Mouse (Mus musculus) macrophage (primary cell): Measurements from ENCODE around the gene Asap3. TPM values are rescaled to one million over a fixed set of nuclear protein-coding genes. Genes with fewer than 3 reads are reported as not detected.

ENCODE experiments used
- H3K27ac ChIP-seq: fragments of 350-480 bp; formaldehyde crosslinking; 2 replicates; pipeline ENCODE4 v1.9.0; 2021
- H3K36me3 ChIP-seq: fragments of 350-480 bp; formaldehyde crosslinking; 2 replicates; pipeline ENCODE4 v1.9.0; 2021; ENCODE audit errors: inconsistent target
- H3K4me3 ChIP-seq: fragments of 350-480 bp; formaldehyde crosslinking; 2 replicates; pipeline ENCODE4 v1.9.0; 2021; ENCODE audit errors: inconsistent target
- H3K79me2 ChIP-seq: fragments of 350-480 bp; formaldehyde crosslinking; 2 replicates; pipeline ENCODE4 v1.9.0; 2021; ENCODE audit errors: inconsistent target
- WGBS: methylation state at CpG from one replicate; pipeline ENCODE4 v1.1.7; 2026; ENCODE audit warnings: inconsistent platforms; ENCODE audit not compliant: missing documents; 5-methylcytosine and 5-hydroxymethylcytosine counted together
- polyA plus RNA-seq: library from polyadenylated mRNA; stranded (reverse); fragments of 250-400 nt; gene quantifications from 3 replicates; pipeline ENCODE4 v1.2.4, GENCODE M21; 2018; ENCODE audit warnings: inconsistent platforms

Asap3 gene
- polyA plus RNA-seq, 1 experiment from 2014 or later: 0.04 TPM

- H3K27ac ChIP-seq: no peak overlapping the region
- no peak overlapping the region for H3K4me3 ChIP-seq
- H3K79me2 ChIP-seq: peaks cover under 1% of the 10 kb centered on the region; the same call in 1 of the 2 replicates
- no peaks in the 10 kb centered on the region for H3K36me3 ChIP-seq
- 93% methylated on average over 7 of the region's 8 CpGs for WGBS
Observed at GRCm38 (mm10) chr4:136281097-136281496, 74.9 kb downstream of the Asap3 start.

GRCm38 (mm10) chr4:136281611-136282010, 75.4 kb downstream of the Asap3 start:
- WGBS: 88% methylated on average over 9 of the region's 9 CpGs
- H3K27ac ChIP-seq: no peak overlapping the region
- H3K36me3 ChIP-seq: no peaks in the 10 kb centered on the region
- peaks cover 6% of the 10 kb centered on the region for H3K79me2 ChIP-seq
- H3K4me3 ChIP-seq: no peak overlapping the region

GRCm38 (mm10) chr4:136282621-136283480, 76.7 kb downstream of the Asap3 start:
- Histone ChIP-seq H3K4me3 (no peak overlapping the region), H3K27ac (no peak overlapping the region), H3K36me3 (peaks cover 4% of the 10 kb centered on the region; the same call in 1 of the 2 replicates), H3K79me2 (peaks cover 18% of the 10 kb centered on the region)
- 88% methylated on average over 10 of the region's 10 CpGs for WGBS

GRCm38 (mm10) chr4:136283783-136284182, 77.6 kb downstream of the Asap3 start:
- H3K27ac ChIP-seq: no peak overlapping the region
- peaks cover 13% of the 10 kb centered on the region for H3K36me3 ChIP-seq
- 73% methylated on average over 2 of the region's 2 CpGs for WGBS
- H3K79me2 ChIP-seq: peaks cover 27% of the 10 kb centered on the region
- no peak overlapping the region for H3K4me3 ChIP-seq

- peak within 1 kb of the TSS; percentile 66 for H3K27ac ChIP-seq
- H3K4me3 ChIP-seq: peak within 1 kb of the TSS; percentile 95
- 66% methylated on average over 5 of the region's 5 CpGs for WGBS
- H3K79me2 ChIP-seq: peaks cover 27% of the 10 kb centered on the region
- peaks cover 20% of the 10 kb centered on the region for H3K36me3 ChIP-seq
Observed at GRCm38 (mm10) chr4:136284455-136284854, 78.3 kb downstream of the Asap3 start, which contains the start of gene Zfp46. Gene Zfp46 (plus strand): TSS chr4:136284683.

GRCm38 (mm10) chr4:136284891-136285290, 78.7 kb downstream of the Asap3 start:
- Histone ChIP-seq H3K27ac (peak overlapping the region; percentile 66), H3K36me3 (peaks cover 24% of the 10 kb centered on the region), H3K79me2 (peaks cover 27% of the 10 kb centered on the region), H3K4me3 (peak overlapping the region; percentile 95)
- 65% methylated on average over 6 of the region's 6 CpGs for WGBS

- Histone ChIP-seq H3K27ac (peak overlapping the region; percentile 66), H3K36me3 (peaks cover 27% of the 10 kb centered on the region), H3K4me3 (peak overlapping the region; percentile 95), H3K79me2 (peaks cover 27% of the 10 kb centered on the region)
- WGBS: under 1% methylated on average over 25 of the region's 25 CpGs
Observed at GRCm38 (mm10) chr4:136285348-136285810, 79.2 kb downstream of the Asap3 start.

- Histone ChIP-seq H3K36me3 (peaks cover 30% of the 10 kb centered on the region), H3K27ac (peak overlapping the region; percentile 66), H3K4me3 (peak overlapping the region; percentile 95), H3K79me2 (peaks cover 27% of the 10 kb centered on the region)
- WGBS: 3% methylated on average over 29 of the region's 29 CpGs
Observed at GRCm38 (mm10) chr4:136285811-136286371, 79.7 kb downstream of the Asap3 start.

GRCm38 (mm10) chr4:136289918-136290780, 84.0 kb downstream of the Asap3 start:
- Histone ChIP-seq H3K36me3 (peaks cover 59% of the 10 kb centered on the region), H3K79me2 (peaks cover 27% of the 10 kb centered on the region), H3K4me3 (no peak overlapping the region), H3K27ac (no peak overlapping the region)
- 94% methylated on average over 54 of the region's 66 CpGs for WGBS

GRCm38 (mm10) chr4:136290781-136291595, 84.8 kb downstream of the Asap3 start:
- Histone ChIP-seq H3K79me2 (peaks cover 27% of the 10 kb centered on the region), H3K4me3 (no peak overlapping the region), H3K27ac (no peak overlapping the region), H3K36me3 (peaks cover 59% of the 10 kb centered on the region)
- 97% methylated on average over 38 of the region's 39 CpGs for WGBS

GRCm38 (mm10) chr4:136291692-136292091, 85.5 kb downstream of the Asap3 start:
- Histone ChIP-seq H3K4me3 (no peak overlapping the region), H3K36me3 (peaks cover 59% of the 10 kb centered on the region), H3K79me2 (peaks cover 20% of the 10 kb centered on the region), H3K27ac (no peak overlapping the region)
- WGBS: 97% methylated on average over 6 of the region's 6 CpGs
